Mouse (Mus musculus): ENCODE data around the gene Hps4. TPM values are rescaled to one million over a fixed set of nuclear protein-coding genes. Genes with fewer than 3 reads are reported as not detected.

The Hps4 gene
- polyA plus RNA-seq, 1 experiment from 2014 or later = 32.9 TPM

DNA sequence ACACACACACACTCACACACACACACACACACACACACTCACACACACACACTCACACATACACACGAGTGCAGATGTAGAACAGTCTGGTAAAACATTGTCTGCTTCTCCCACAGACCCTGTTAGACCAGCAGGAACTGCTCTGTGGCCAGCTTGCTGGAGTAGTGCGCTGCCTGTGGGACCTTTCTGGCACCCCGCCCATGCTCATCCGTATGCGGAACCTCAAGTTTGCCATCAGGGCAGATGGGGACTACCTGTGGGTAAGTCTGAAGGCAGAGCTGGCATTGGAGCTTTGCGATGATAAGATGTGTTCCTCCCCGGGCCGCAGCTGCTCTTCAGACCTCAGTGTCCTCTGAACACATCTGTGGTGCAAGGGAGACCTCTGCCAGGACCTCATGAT lies 6.3 kb downstream of the Hps4 start:
- no peak for DNase-seq (ENCODE audit: low spot score)
- Histone ChIP-seq H3K27ac (ENCODE audit: low read depth, low read length) (no peak overlapping the region), H3K27me3 (ENCODE audit: control insufficient read depth, insufficient read depth, low read length) (no peaks in the 10 kb centered on the region), H3K4me3 (ENCODE audit: low read depth, low read length) (no peak overlapping the region), H3K36me3 (ENCODE audit: control insufficient read depth, insufficient read depth, low read length) (no peaks in the 10 kb centered on the region; the same call in 1 of the 2 replicates), H3K4me1 (replicated peaks; ENCODE audit: control insufficient read depth, insufficient read depth, low read length) (no peaks in the 10 kb centered on the region), H3K9ac (ENCODE audit: low read length) (no peak overlapping the region), H3K9me3 (ENCODE audit: control insufficient read depth, low read length) (no peaks in the 10 kb centered on the region), H3K4me2 (ENCODE audit: low read depth, low read length, severe bottlenecking) (no peak overlapping the region)
- 94% methylated on average over 8 of the region's 8 CpGs for WGBS
- no peak for ATAC-seq (replicated peaks; ENCODE audit: low FRiP score)

GRCm38 (mm10) chr5:112355493-112355892 lies 12.6 kb downstream of the Hps4 start:
- 89% methylated on average over 6 of the region's 6 CpGs for WGBS
- ATAC-seq (replicated peaks; ENCODE audit: low FRiP score) = no peak
- no peak for DNase-seq (ENCODE audit: low spot score)
- H3K4me1 ChIP-seq (replicated peaks; ENCODE audit: control insufficient read depth, insufficient read depth, low read length) = no peaks in the 10 kb centered on the region
- no peak overlapping the region for H3K27ac ChIP-seq (ENCODE audit: low read depth, low read length)
- H3K4me2 ChIP-seq (ENCODE audit: low read depth, low read length, severe bottlenecking) = no peak overlapping the region
- H3K9ac ChIP-seq (ENCODE audit: low read length) = no peak overlapping the region
- no peak overlapping the region for H3K4me3 ChIP-seq (ENCODE audit: low read depth, low read length)
- no peaks in the 10 kb centered on the region; the same call in 1 of the 2 replicates for H3K36me3 ChIP-seq (ENCODE audit: control insufficient read depth, insufficient read depth, low read length)
- no peaks in the 10 kb centered on the region for H3K9me3 ChIP-seq (ENCODE audit: control insufficient read depth, low read length)
- H3K27me3 ChIP-seq (ENCODE audit: control insufficient read depth, insufficient read depth, low read length) = no peaks in the 10 kb centered on the region

- Histone ChIP-seq H3K4me1 (replicated peaks; ENCODE audit: control insufficient read depth, insufficient read depth, low read length) (no peaks in the 10 kb centered on the region), H3K36me3 (ENCODE audit: control insufficient read depth, insufficient read depth, low read length) (no peaks in the 10 kb centered on the region; the same call in 1 of the 2 replicates), H3K9me3 (ENCODE audit: control insufficient read depth, low read length) (no peaks in the 10 kb centered on the region), H3K27ac (ENCODE audit: low read depth, low read length) (no peak within 1 kb of the TSS), H3K4me2 (ENCODE audit: low read depth, low read length, severe bottlenecking) (no peak within 1 kb of the TSS), H3K4me3 (ENCODE audit: low read depth, low read length) (no peak within 1 kb of the TSS), H3K9ac (ENCODE audit: low read length) (no peak within 1 kb of the TSS), H3K27me3 (ENCODE audit: control insufficient read depth, insufficient read depth, low read length) (no peaks in the 10 kb centered on the region)
- peak; percentile 64 for DNase-seq (ENCODE audit: low spot score)
- WGBS = 64% methylated on average over 13 of the region's 13 CpGs
- no peak for ATAC-seq (replicated peaks; ENCODE audit: low FRiP score)
Measured at GRCm38 (mm10) chr5:112355910-112356309, 13.0 kb downstream of the Hps4 start, which contains the start of gene Gm6583. Gm6583 (minus strand) TSS chr5:112356033.

GRCm38 (mm10) chr5:112356322-112356721 lies 13.4 kb downstream of the Hps4 start:
- H3K9me3 ChIP-seq (ENCODE audit: control insufficient read depth, low read length) = no peaks in the 10 kb centered on the region
- no peak overlapping the region for H3K9ac ChIP-seq (ENCODE audit: low read length)
- H3K36me3 ChIP-seq (ENCODE audit: control insufficient read depth, insufficient read depth, low read length) = no peaks in the 10 kb centered on the region; the same call in 1 of the 2 replicates
- DNase-seq (ENCODE audit: low spot score) = no peak
- no peak for ATAC-seq (replicated peaks; ENCODE audit: low FRiP score)
- H3K27me3 ChIP-seq (ENCODE audit: control insufficient read depth, insufficient read depth, low read length) = no peaks in the 10 kb centered on the region
- no peaks in the 10 kb centered on the region for H3K4me1 ChIP-seq (replicated peaks; ENCODE audit: control insufficient read depth, insufficient read depth, low read length)
- no peak overlapping the region for H3K27ac ChIP-seq (ENCODE audit: low read depth, low read length)
- H3K4me2 ChIP-seq (ENCODE audit: low read depth, low read length, severe bottlenecking) = no peak overlapping the region
- 91% methylated on average over 9 of the region's 9 CpGs for WGBS
- no peak overlapping the region for H3K4me3 ChIP-seq (ENCODE audit: low read depth, low read length)

GRCm38 (mm10) chr5:112359520-112359919 lies 16.6 kb downstream of the Hps4 start:
- H3K27me3 ChIP-seq (ENCODE audit: control insufficient read depth, insufficient read depth, low read length) = no peaks in the 10 kb centered on the region
- DNase-seq (ENCODE audit: low spot score) (no peak), ATAC-seq (replicated peaks; ENCODE audit: low FRiP score) (no peak)
- H3K4me1 ChIP-seq (replicated peaks; ENCODE audit: control insufficient read depth, insufficient read depth, low read length) = no peaks in the 10 kb centered on the region
- WGBS = 94% methylated on average over 4 of the region's 4 CpGs
- H3K9me3 ChIP-seq (ENCODE audit: control insufficient read depth, low read length) = no peaks in the 10 kb centered on the region
- no peak overlapping the region for H3K4me3 ChIP-seq (ENCODE audit: low read depth, low read length)
- H3K27ac ChIP-seq (ENCODE audit: low read depth, low read length) = no peak overlapping the region
- no peak overlapping the region for H3K9ac ChIP-seq (ENCODE audit: low read length)
- H3K36me3 ChIP-seq (ENCODE audit: control insufficient read depth, insufficient read depth, low read length) = no peaks in the 10 kb centered on the region; the same call in 1 of the 2 replicates
- H3K4me2 ChIP-seq (ENCODE audit: low read depth, low read length, severe bottlenecking) = no peak overlapping the region

DNA sequence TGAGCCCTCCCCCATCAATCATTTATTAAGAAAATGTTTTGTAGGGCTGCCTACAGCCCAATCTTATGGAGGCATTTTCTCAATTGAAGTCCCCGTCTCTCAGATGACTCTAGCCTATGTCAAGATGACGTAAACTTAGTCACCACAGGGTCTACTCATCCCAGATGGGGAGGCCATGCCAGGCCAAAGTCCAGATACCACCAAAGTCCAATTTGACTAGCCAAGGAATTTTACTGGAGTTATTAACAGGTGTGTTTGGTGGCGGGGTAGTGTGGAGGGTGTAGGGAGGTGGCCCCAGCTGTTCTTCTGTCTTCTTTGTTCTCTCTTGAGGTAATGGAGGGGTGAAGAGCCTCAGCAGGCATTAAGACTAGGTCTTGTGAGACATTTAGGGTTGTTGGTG lies 17.2 kb downstream of the Hps4 start:
- Histone ChIP-seq H3K27me3 (ENCODE audit: control insufficient read depth, insufficient read depth, low read length) (no peaks in the 10 kb centered on the region), H3K36me3 (ENCODE audit: control insufficient read depth, insufficient read depth, low read length) (no peaks in the 10 kb centered on the region; the same call in 1 of the 2 replicates), H3K9me3 (ENCODE audit: control insufficient read depth, low read length) (no peaks in the 10 kb centered on the region), H3K4me2 (ENCODE audit: low read depth, low read length, severe bottlenecking) (no peak overlapping the region), H3K4me3 (ENCODE audit: low read depth, low read length) (no peak overlapping the region), H3K27ac (ENCODE audit: low read depth, low read length) (no peak overlapping the region), H3K9ac (ENCODE audit: low read length) (no peak overlapping the region), H3K4me1 (replicated peaks; ENCODE audit: control insufficient read depth, insufficient read depth, low read length) (no peaks in the 10 kb centered on the region)
- DNase-seq (ENCODE audit: low spot score) (no peak), ATAC-seq (replicated peaks; ENCODE audit: low FRiP score) (no peak)
- 87% methylated on average over 3 of the region's 3 CpGs for WGBS

DNA sequence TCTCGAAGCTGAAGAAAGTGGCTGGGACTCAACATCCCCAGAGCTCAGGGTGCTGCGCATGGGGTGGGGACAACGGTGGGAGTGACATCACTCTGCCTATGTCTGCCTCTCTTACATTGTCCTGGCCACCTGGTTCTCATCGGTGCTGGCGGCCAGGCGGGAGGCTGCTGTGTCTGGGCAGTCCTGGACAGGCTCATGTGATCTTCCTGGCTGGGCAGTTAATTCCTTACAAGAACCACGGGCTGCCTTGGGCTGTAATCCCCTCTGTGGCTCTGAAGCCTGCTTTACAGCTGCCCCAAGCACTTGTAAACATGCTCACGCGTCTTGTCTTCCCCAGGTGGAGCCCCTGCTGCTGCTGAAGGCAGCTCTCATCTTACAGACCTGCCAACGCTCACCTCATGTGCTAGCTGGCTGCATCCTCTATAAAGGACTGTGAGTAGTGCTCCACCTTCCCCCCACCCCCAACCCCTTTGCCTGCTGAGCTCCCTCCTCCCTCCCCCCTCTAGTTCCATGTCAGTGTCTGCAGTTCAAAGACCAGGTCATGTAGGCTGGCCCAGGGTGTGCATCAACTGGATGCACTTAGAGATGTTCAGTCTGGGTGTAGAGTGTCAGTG lies 21.4 kb downstream of the Hps4 start:
- ATAC-seq (replicated peaks; ENCODE audit: low FRiP score) (no peak), DNase-seq (ENCODE audit: low spot score) (no peak)
- H3K9ac ChIP-seq (ENCODE audit: low read length) = no peak overlapping the region; the same call in 1 of the 2 replicates
- no peaks in the 10 kb centered on the region for H3K27me3 ChIP-seq (ENCODE audit: control insufficient read depth, insufficient read depth, low read length)
- no peaks in the 10 kb centered on the region for H3K9me3 ChIP-seq (ENCODE audit: control insufficient read depth, low read length)
- no peaks in the 10 kb centered on the region for H3K36me3 ChIP-seq (ENCODE audit: control insufficient read depth, insufficient read depth, low read length)
- H3K4me2 ChIP-seq (ENCODE audit: low read depth, low read length, severe bottlenecking) = no peak overlapping the region
- H3K4me3 ChIP-seq (ENCODE audit: low read depth, low read length) = no peak overlapping the region
- no peaks in the 10 kb centered on the region for H3K4me1 ChIP-seq (replicated peaks; ENCODE audit: control insufficient read depth, insufficient read depth, low read length)
- 73% methylated on average over 10 of the region's 10 CpGs for WGBS
- H3K27ac ChIP-seq (ENCODE audit: low read depth, low read length) = no peak overlapping the region

- no peak for ATAC-seq (replicated peaks; ENCODE audit: low FRiP score)
- H3K4me3 ChIP-seq (ENCODE audit: low read depth, low read length) = no peak overlapping the region
- no peaks in the 10 kb centered on the region for H3K9me3 ChIP-seq (ENCODE audit: control insufficient read depth, low read length)
- peaks cover 9% of the 10 kb centered on the region for H3K4me1 ChIP-seq (replicated peaks; ENCODE audit: control insufficient read depth, insufficient read depth, low read length)
- no peak overlapping the region for H3K4me2 ChIP-seq (ENCODE audit: low read depth, low read length, severe bottlenecking)
- H3K9ac ChIP-seq (ENCODE audit: low read length) = no peak overlapping the region
- H3K36me3 ChIP-seq (ENCODE audit: control insufficient read depth, insufficient read depth, low read length) = peaks cover 3% of the 10 kb centered on the region; the same call in 1 of the 2 replicates
- WGBS = 95% methylated on average over 6 of the region's 6 CpGs
- no peak for DNase-seq (ENCODE audit: low spot score)
- H3K27me3 ChIP-seq (ENCODE audit: control insufficient read depth, insufficient read depth, low read length) = no peaks in the 10 kb centered on the region
- no peak overlapping the region for H3K27ac ChIP-seq (ENCODE audit: low read depth, low read length)
Measured at GRCm38 (mm10) chr5:112366879-112367278, 24.0 kb downstream of the Hps4 start.

GRCm38 (mm10) chr5:112367338-112367737 lies 24.5 kb downstream of the Hps4 start:
- WGBS = 93% methylated on average over 4 of the region's 4 CpGs
- Histone ChIP-seq H3K4me2 (ENCODE audit: low read depth, low read length, severe bottlenecking) (no peak overlapping the region), H3K9ac (ENCODE audit: low read length) (no peak overlapping the region), H3K9me3 (ENCODE audit: control insufficient read depth, low read length) (no peaks in the 10 kb centered on the region), H3K27me3 (ENCODE audit: control insufficient read depth, insufficient read depth, low read length) (no peaks in the 10 kb centered on the region), H3K27ac (ENCODE audit: low read depth, low read length) (no peak overlapping the region), H3K4me1 (replicated peaks; ENCODE audit: control insufficient read depth, insufficient read depth, low read length) (peaks cover 13% of the 10 kb centered on the region), H3K36me3 (ENCODE audit: control insufficient read depth, insufficient read depth, low read length) (peaks cover 3% of the 10 kb centered on the region; the same call in 1 of the 2 replicates), H3K4me3 (ENCODE audit: low read depth, low read length) (no peak overlapping the region)
- no peak for ATAC-seq (replicated peaks; ENCODE audit: low FRiP score)
- DNase-seq (ENCODE audit: low spot score) = no peak
